Mouse (Mus musculus) midbrain, embryonic 10.5 days (tissue): ENCODE measurements around the gene Sh2d7. TPM values are rescaled to one million over a fixed set of nuclear protein-coding genes. Genes with fewer than 3 reads are reported as not detected.
A peak's percentile ranks its signal among the peaks of the same experiment; 100 is the strongest.
"Not testable (repeated sequence)": the region's sequence is repeated elsewhere in the genome, so short reads cannot be mapped to it uniquely, and the experiment has no call there.

ENCODE experiments used
- DNase-seq: peaks from one replicate; pipeline ENCODE4 v3.0.0-alpha.2; 2017; ENCODE audit warnings: low spot score
- H3K27ac ChIP-seq: fragments of 300-500 bp; sonication (generic); replicated peaks from 2 replicates; pipeline ENCODE4 v1.5.1; 2016; ENCODE audit warnings: mild to moderate bottlenecking
- H3K27me3 ChIP-seq: fragments of 300-500 bp; sonication (generic); 2 replicates; pipeline ENCODE4 v1.6.1; 2016; ENCODE audit warnings: low read depth, mild to moderate bottlenecking; ENCODE audit not compliant: poor library complexity, severe bottlenecking
- H3K36me3 ChIP-seq: fragments of 300-500 bp; sonication (generic); 2 replicates; pipeline ENCODE4 v1.6.1; 2016; ENCODE audit warnings: mild to moderate bottlenecking, moderate library complexity
- H3K4me1 ChIP-seq: fragments of 300-500 bp; sonication (generic); 2 replicates; pipeline ENCODE4 v1.6.1; 2016
- H3K4me3 ChIP-seq: fragments of 300-500 bp; sonication (generic); 2 replicates; pipeline ENCODE4 v1.5.1; 2016; ENCODE audit warnings: mild to moderate bottlenecking, moderate library complexity
- H3K9me3 ChIP-seq: fragments of 300-500 bp; sonication (generic); replicated peaks from 2 replicates; pipeline ENCODE4 v1.6.1; 2016; ENCODE audit warnings: mild to moderate bottlenecking
- WGBS: fragments of 180-500 bp; shearing (Covaris S2); methylation state at CpG from one replicate; pipeline ENCODE4 v1.1.7; 2016; 5-methylcytosine and 5-hydroxymethylcytosine counted together
- polyA plus RNA-seq: library from polyadenylated mRNA; unstranded; fragments of >200 nt; fragmentation: Nextera tagmentation; extraction: Ambion mirVana; gene quantifications from 2 replicates; pipeline ENCODE4 v1.2.1, GENCODE M21; 2016

The Sh2d7 gene
- polyA plus RNA-seq, 1 experiment from 2014 or later: not detected

DNA sequence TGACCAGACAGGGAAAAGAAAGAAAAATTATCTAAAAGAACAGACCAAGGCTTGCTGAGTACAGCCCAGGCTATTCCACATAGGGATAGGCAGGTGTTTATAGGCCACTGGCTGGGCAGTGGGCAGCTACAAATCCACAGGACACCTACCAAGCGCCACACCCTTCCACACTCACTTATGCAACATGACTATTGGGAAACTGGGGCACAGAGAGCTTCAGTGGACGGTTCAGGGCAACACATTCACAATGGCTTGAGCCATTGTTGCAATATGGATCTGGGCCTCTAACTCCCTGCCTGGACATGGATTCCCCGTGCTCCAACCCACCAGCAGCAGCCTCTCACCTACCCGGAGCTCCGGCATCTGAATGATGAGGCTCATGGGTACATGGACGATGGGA lies 10.6 kb downstream of the Sh2d7 start:
- no peak for DNase-seq
- Histone ChIP-seq H3K27ac (no peak overlapping the region), H3K4me3 (no peak overlapping the region), H3K4me1 (no peaks in the 10 kb centered on the region), H3K36me3 (no peaks in the 10 kb centered on the region), H3K9me3 (no peaks in the 10 kb centered on the region), H3K27me3 (no peaks in the 10 kb centered on the region)
- WGBS: 82% methylated on average over 6 of the region's 6 CpGs

GRCm38 (mm10) chr9:54552409-54552808 lies 13.6 kb downstream of the Sh2d7 start:
- H3K9me3 ChIP-seq: no peaks in the 10 kb centered on the region
- H3K27me3 ChIP-seq: no peaks in the 10 kb centered on the region
- no peak for DNase-seq
- no peaks in the 10 kb centered on the region for H3K36me3 ChIP-seq
- no peak overlapping the region for H3K27ac ChIP-seq
- 31% methylated on average over 5 of the region's 5 CpGs for WGBS
- no peak overlapping the region for H3K4me3 ChIP-seq
- H3K4me1 ChIP-seq: no peaks in the 10 kb centered on the region

DNA sequence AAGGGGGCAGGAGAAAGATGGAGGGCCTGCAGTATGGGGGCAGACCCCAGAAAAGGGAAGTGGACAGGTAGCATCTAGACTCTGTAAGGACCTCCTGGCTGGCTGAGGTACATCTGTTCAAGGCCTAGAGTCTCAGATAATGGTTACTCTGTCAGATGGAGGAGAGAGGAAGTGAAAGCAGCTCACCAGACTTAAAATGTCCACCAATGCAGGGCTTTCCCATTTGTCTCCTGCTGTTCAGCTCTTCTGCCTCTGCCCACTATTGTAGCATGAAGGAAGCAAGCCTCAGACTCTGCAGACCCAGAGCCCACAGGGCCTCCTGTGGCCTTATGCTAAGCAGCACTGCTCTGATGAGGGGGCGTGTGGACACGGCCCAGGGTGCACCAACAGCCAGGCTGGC lies 16.3 kb downstream of the Sh2d7 start:
- no peak overlapping the region for H3K27ac ChIP-seq
- no peaks in the 10 kb centered on the region for H3K9me3 ChIP-seq
- 80% methylated on average over 2 of the region's 2 CpGs for WGBS
- H3K36me3 ChIP-seq: no peaks in the 10 kb centered on the region
- H3K4me3 ChIP-seq: no peak overlapping the region
- H3K4me1 ChIP-seq: peaks cover 12% of the 10 kb centered on the region
- DNase-seq: no peak
- H3K27me3 ChIP-seq: peaks cover 23% of the 10 kb centered on the region

GRCm38 (mm10) chr9:54558731-54559130 lies 19.9 kb downstream of the Sh2d7 start:
- no peak for DNase-seq
- WGBS: 69% methylated on average over 8 of the region's 8 CpGs
- H3K4me1 ChIP-seq: peaks cover 20% of the 10 kb centered on the region
- H3K27me3 ChIP-seq: peaks cover 23% of the 10 kb centered on the region
- H3K27ac ChIP-seq: no peak overlapping the region
- H3K36me3 ChIP-seq: no peaks in the 10 kb centered on the region
- no peak overlapping the region for H3K4me3 ChIP-seq
- H3K9me3 ChIP-seq: no peaks in the 10 kb centered on the region

- no peaks in the 10 kb centered on the region for H3K9me3 ChIP-seq
- peak within 1 kb of the TSS; percentile 73 for H3K27ac ChIP-seq
- peaks cover 20% of the 10 kb centered on the region for H3K4me1 ChIP-seq
- peak within 1 kb of the TSS; percentile 62 for H3K4me3 ChIP-seq
- peaks cover 23% of the 10 kb centered on the region for H3K27me3 ChIP-seq
- H3K36me3 ChIP-seq: no peaks in the 10 kb centered on the region
- 1% methylated on average over 54 of the region's 54 CpGs for WGBS
- peak; percentile 88 for DNase-seq
Observed at GRCm38 (mm10) chr9:54559771-54560471, 21.1 kb downstream of the Sh2d7 start, which contains the start of gene Cib2. Gene Cib2 (minus strand): TSS chr9:54560218.

DNA sequence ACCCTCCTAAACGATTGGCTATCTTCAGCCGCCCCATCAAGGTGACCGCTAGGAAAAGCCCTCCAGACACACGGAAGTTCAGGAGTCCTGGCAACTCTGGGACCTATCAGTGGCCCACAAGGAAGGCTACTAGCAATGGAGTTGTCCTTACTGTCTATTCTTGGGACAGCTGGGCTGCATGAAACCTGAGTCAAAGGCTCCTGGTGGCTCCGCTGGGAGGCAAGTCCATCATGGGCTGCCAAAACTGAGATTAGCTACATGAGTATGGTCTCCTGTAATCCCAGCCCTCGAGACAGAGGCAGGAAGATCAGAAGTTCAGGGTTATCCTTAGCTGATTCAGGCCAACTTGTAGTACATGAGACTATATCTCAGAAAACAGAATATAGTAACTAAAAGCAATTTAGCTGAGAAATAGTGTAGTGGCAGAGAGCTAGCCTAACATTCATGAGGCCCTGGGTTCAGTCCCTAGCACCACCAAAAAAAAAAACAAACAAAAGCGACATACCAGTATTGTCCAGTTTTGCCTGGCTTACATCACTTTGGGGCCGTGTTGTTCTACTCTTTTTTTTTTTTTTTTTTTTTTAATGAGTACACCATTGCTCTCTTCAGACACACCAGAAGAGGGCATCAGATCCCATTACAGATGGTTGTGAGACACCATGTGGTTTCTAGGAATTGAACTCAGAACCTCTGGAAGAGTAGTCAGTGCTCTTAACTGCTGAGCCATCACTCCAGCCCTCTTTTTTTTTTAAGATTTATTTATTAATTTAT lies 22.2 kb downstream of the Sh2d7 start:
- Histone ChIP-seq H3K9me3 (no peaks in the 10 kb centered on the region), H3K27me3 (peaks cover 23% of the 10 kb centered on the region), H3K27ac (no peak overlapping the region), H3K4me1 (peaks cover 20% of the 10 kb centered on the region), H3K4me3 (no peak overlapping the region), H3K36me3 (no peaks in the 10 kb centered on the region)
- no peak for DNase-seq
- WGBS: 88% methylated on average over 8 of the region's 8 CpGs

DNA sequence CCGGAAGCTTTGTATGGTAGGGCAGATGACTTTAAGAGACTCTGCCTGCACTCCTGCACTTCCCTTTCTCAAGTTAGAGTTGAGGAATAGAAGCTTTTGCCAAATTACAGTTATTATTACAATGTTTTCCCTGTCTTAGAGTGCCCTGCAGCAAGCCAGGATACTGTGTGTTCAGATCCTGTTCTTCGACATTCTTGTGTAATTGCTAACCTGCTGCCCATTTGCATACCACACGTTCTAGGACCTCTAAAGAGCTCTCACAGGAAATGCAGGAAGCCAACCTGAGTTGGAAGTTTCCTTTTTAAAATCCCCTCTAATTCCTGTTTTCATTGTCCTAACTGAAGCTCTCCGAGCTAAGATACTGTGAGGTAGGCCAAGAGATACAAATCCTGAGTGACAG lies 28.2 kb downstream of the Sh2d7 start:
- H3K27ac ChIP-seq: no peak overlapping the region
- no peaks in the 10 kb centered on the region for H3K36me3 ChIP-seq
- WGBS: 64% methylated on average over 4 of the region's 4 CpGs
- H3K27me3 ChIP-seq: no peaks in the 10 kb centered on the region
- DNase-seq: no peak
- H3K4me1 ChIP-seq: no peaks in the 10 kb centered on the region
- H3K9me3 ChIP-seq: no peaks in the 10 kb centered on the region
- no peak overlapping the region for H3K4me3 ChIP-seq

- H3K4me3 ChIP-seq: no peak overlapping the region
- no peaks in the 10 kb centered on the region for H3K9me3 ChIP-seq
- 44% methylated on average over 2 of the region's 2 CpGs for WGBS
- H3K4me1 ChIP-seq: no peaks in the 10 kb centered on the region
- H3K27ac ChIP-seq: no peak overlapping the region
- no peaks in the 10 kb centered on the region for H3K36me3 ChIP-seq
- DNase-seq: no peak
- H3K27me3 ChIP-seq: no peaks in the 10 kb centered on the region
Observed at GRCm38 (mm10) chr9:54568732-54569131, 29.9 kb downstream of the Sh2d7 start.

GRCm38 (mm10) chr9:54571130-54571839 lies 32.5 kb downstream of the Sh2d7 start:
- WGBS: 81% methylated on average over 9 of the region's 9 CpGs
- no peak overlapping the region for H3K27ac ChIP-seq
- H3K9me3 ChIP-seq: no peaks in the 10 kb centered on the region
- no peak for DNase-seq
- no peaks in the 10 kb centered on the region for H3K36me3 ChIP-seq
- no peaks in the 10 kb centered on the region for H3K27me3 ChIP-seq
- no peak overlapping the region for H3K4me3 ChIP-seq
- H3K4me1 ChIP-seq: no peaks in the 10 kb centered on the region

- Histone ChIP-seq H3K9me3 (no peaks in the 10 kb centered on the region; the same call in 1 of the 2 replicates), H3K27ac (no peak overlapping the region), H3K4me3 (no peak overlapping the region), H3K36me3 (0 out of 2 replicates have a peak, but pooled peaks cover 2% of the 10 kb centered on the region), H3K4me1 (peaks cover 23% of the 10 kb centered on the region), H3K27me3 (no peaks in the 10 kb centered on the region)
- DNase-seq: no peak
- WGBS: 58% methylated on average over 1 of the region's 1 CpGs
Observed at GRCm38 (mm10) chr9:54583712-54584111, 44.9 kb downstream of the Sh2d7 start.

GRCm38 (mm10) chr9:54584127-54584526 lies 45.3 kb downstream of the Sh2d7 start:
- not testable (repeated sequence) for H3K4me3 ChIP-seq, H3K27ac ChIP-seq, H3K36me3 ChIP-seq, H3K9me3 ChIP-seq, H3K27me3 ChIP-seq, DNase-seq
- H3K4me1 ChIP-seq: peaks cover 23% of the 10 kb centered on the region
- 82% methylated on average over 2 of the region's 2 CpGs for WGBS

GRCm38 (mm10) chr9:54585839-54586198 lies 47.0 kb downstream of the Sh2d7 start:
- DNase-seq: no peak
- Histone ChIP-seq H3K27me3 (no peaks in the 10 kb centered on the region), H3K4me1 (peaks cover 20% of the 10 kb centered on the region), H3K9me3 (no peaks in the 10 kb centered on the region), H3K36me3 (peaks cover 17% of the 10 kb centered on the region), H3K4me3 (peak overlapping the region; percentile 89), H3K27ac (peak overlapping the region; percentile 89)
- 38% methylated on average over 5 of the region's 5 CpGs for WGBS
